16 mouse cellular contexts compared by ENCODE assay signal in the genomic region with DNA sequence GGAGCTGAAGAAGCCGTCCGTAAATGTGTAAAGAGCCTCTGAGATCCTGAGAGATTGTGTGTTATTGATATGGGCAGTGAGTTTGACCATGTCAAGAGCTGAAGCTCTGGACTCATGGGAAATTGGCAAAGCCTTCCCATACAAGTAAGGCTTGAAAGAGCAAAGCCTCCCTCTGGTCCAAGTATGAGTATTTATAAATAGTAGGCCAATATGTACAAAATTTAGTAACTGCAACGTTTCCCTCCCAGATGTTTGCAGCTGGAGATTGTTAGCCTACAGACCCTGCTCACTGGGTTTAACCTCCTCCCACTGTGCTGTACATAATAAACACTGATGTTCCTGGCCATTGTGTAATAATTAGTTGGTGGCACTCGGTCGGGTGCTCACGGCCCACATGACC. TPM values are rescaled to one million over a fixed set of nuclear protein-coding genes. Genes with fewer than 3 reads are reported as not detected.
"Had no signal": no experiment of that assay in that cellular context is flagged by ENCODE, and none has a peak within 500 bp of the region (broad histone marks: within the 10 kb centered on the region; RNA-seq: fewer than 3 reads in every experiment).

No protein-coding gene starts in this region.

- DNase-seq: kidney, adult 2 months; kidney, postnatal 14 days; retina, postnatal 1 day; right cerebral cortex, postnatal 14 days; thymus, postnatal 4 days had no signal

- H3K27ac ChIP-seq: kidney, embryonic 15.5 days; left cerebral cortex, adult 2 months; limb, embryonic 10.5 days; liver, embryonic 15.5 days; macrophage; midbrain, embryonic 12.5 days; neural tube, embryonic 13.5 days had no signal

- H3K9ac ChIP-seq: kidney, embryonic 15.5 days; liver, embryonic 15.5 days; midbrain, embryonic 12.5 days; neural tube, embryonic 13.5 days had no signal

- H3K36me3 ChIP-seq: kidney, embryonic 15.5 days; limb, embryonic 10.5 days; liver, embryonic 15.5 days; midbrain, embryonic 12.5 days; neural tube, embryonic 13.5 days had no signal

- H3K9me3 ChIP-seq: kidney, embryonic 15.5 days; limb, embryonic 10.5 days; liver, embryonic 15.5 days; midbrain, embryonic 12.5 days; neural tube, embryonic 13.5 days had no signal

- H3K27me3 ChIP-seq: kidney, embryonic 15.5 days; liver, embryonic 15.5 days; megakaryocyte, embryonic 14.5 days; neural tube, embryonic 13.5 days had no signal

- H3K4me1 ChIP-seq: kidney, embryonic 15.5 days; liver, embryonic 15.5 days; megakaryocyte, embryonic 14.5 days; midbrain, embryonic 12.5 days had no signal

- H3K4me3 ChIP-seq: kidney, embryonic 15.5 days; left cerebral cortex, adult 2 months; limb, embryonic 10.5 days; liver, embryonic 15.5 days; megakaryocyte, embryonic 14.5 days; midbrain, embryonic 12.5 days; neural tube, embryonic 13.5 days had no signal

- H3K4me2 ChIP-seq: kidney, embryonic 15.5 days; liver, embryonic 11.5 days; liver, embryonic 15.5 days; midbrain, embryonic 12.5 days; neural tube, embryonic 13.5 days had no signal

- ATAC-seq: midbrain, embryonic 16.5 days had no signal

RNA-seq across cellular contexts. Expression of gene Piwil1, which starts 24.5 kb away (rescaled TPM):
- total RNA-seq: left cerebral cortex, adult 2 months had no signal
- polyA plus RNA-seq: kidney, embryonic 15.5 days; large intestine, adult 2 months; limb, embryonic 10.5 days; liver, embryonic 11.5 days; liver, embryonic 15.5 days; macrophage had no signal
